Mouse (Mus musculus) heart, postnatal 0 days (tissue): ENCODE measurements around the gene Cox14.

Source experiments
- CTCF ChIP-seq: IDR thresholded peaks from 2 replicates; pipeline ENCODE4 v1.5.1; 2016; ENCODE audit warnings: antibody characterized with exemption, control low read depth, low read depth
- EP300 ChIP-seq: IDR thresholded peaks from 2 replicates; pipeline ENCODE4 v1.6.1; 2016; ENCODE audit warnings: antibody characterized with exemption, low read depth

DNA sequence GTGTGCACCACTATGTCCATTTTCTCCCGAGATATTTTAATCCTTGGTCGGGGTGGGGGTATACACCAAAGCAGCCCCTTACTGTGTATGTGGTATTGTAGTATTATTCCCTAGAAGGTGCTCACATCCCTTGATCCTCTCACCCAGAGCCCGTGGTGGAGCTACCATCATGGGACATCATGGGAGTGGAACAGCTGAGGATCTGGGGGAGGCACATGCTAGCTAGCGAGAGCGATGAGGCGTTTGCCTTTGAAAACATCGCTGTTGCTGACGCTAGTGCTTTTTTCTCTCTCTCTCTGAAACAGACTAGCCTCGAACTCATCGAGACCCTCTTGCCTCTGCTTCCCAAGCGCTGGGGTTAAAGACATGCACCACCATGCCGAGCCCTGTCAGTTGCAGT, 8.6 kb upstream of the Cox14 start:
- TF ChIP-seq CTCF, result no peak
- no peak for TF ChIP-seq EP300
